Mouse (Mus musculus) bone marrow, adult 2 months (tissue): Measurements from ENCODE around the gene Cacna2d2.

Experiments
- CTCF ChIP-seq: fragments of 200-500 bp; IDR thresholded peaks from 2 replicates; pipeline ENCODE4 v1.5.1; 2011; ENCODE audit warnings: low read length, control low read depth; ENCODE audit not compliant: control insufficient read depth, insufficient read depth
- POLR2A ChIP-seq: fragments of 200-500 bp; IDR thresholded peaks from 2 replicates; pipeline ENCODE4 v1.6.1; 2011; ENCODE audit warnings: low read depth, mild to moderate bottlenecking, control low read depth, low read length, borderline replicate concordance; ENCODE audit not compliant: control insufficient read depth

DNA sequence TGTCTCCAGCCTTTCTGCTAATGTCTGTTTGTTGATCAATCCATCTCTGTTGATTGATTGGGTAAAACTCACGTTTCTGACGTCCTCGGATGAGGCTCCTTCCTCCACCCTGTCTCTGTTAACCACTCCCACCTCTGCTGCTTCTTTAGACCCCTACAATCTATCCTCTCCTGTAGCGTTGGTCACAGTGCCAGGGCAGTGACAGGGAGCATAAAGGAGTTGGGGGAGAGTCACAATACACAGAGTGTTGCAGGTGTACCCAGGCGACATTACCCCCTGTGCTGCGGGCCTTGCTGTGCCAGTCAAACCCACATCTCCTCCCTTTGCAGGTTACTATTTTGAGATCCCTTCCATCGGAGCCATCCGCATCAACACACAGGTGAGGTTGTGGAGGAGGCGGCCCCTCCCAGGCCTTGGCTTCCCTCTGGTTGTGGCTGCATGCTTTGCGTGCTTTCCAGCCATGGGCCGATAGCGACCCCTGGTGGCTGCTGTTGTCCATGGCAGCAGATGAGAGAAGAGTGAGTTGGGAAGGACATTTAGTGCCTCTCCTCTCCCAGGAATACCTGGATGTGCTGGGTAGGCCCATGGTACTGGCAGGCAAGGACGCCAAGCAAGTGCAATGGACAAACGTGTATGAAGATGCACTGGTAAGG, 115.0 kb downstream of the Cacna2d2 start:
- peak; percentile 97 for TF ChIP-seq CTCF
- TF ChIP-seq POLR2A = no peak
